Mouse (Mus musculus) lung, adult 2 months (tissue): ENCODE measurements around the gene Dtx1. TPM values are rescaled to one million over a fixed set of nuclear protein-coding genes. Genes with fewer than 3 reads are reported as not detected.

Experiments used
- DNase-seq: peaks from one replicate; pipeline ENCODE4 v3.0.0; 2022
- H3K4me1 ChIP-seq: fragments of 200-500 bp; 2 replicates; pipeline ENCODE4 v1.6.1; 2011; ENCODE audit warnings: low read length; ENCODE audit not compliant: control insufficient read depth, insufficient read depth
- H3K4me3 ChIP-seq: fragments of 200-500 bp; replicated peaks from 2 replicates; pipeline ENCODE3; 2011; ENCODE audit warnings: low read depth, mild to moderate bottlenecking, control low read depth, low read length; ENCODE audit errors: extremely low read depth
- CTCF ChIP-seq: fragments of 200-500 bp; IDR thresholded peaks from 2 replicates; pipeline ENCODE4 v1.5.1; 2011; ENCODE audit warnings: mild to moderate bottlenecking, low read length, control low read depth; ENCODE audit not compliant: insufficient read depth
- POLR2A ChIP-seq: fragments of 200-500 bp; IDR thresholded peaks from 2 replicates; pipeline ENCODE4 v1.6.1; 2011; ENCODE audit warnings: low read depth, mild to moderate bottlenecking, control low read depth, low read length, borderline replicate concordance; ENCODE audit errors: extremely low read depth
- WGBS: fragments of 180-500 bp; shearing (Covaris S2); methylation state at CpG from one replicate; pipeline ENCODE4 v1.1.7; 2018; 5-methylcytosine and 5-hydroxymethylcytosine counted together
- polyA plus RNA-seq: library from polyadenylated mRNA; depleted of rRNA; stranded (reverse); fragments of >200 nt; gene quantifications from 2 replicates; pipeline ENCODE4 v1.2.3, GENCODE M21; 2012; rRNA removed

The Dtx1 gene
- polyA plus RNA-seq, 1 experiment: 6.1 TPM

GRCm38 (mm10) chr5:120634860-120635259 lies 76.9 kb downstream of the Dtx1 start:
- no peaks in the 10 kb centered on the region for H3K4me1 ChIP-seq

GRCm38 (mm10) chr5:120634131-120634530 lies 77.6 kb downstream of the Dtx1 start, which contains the start of gene Cfap73:
Gene Cfap73, minus strand, starts transcription at chr5:120634235.
- TF ChIP-seq CTCF: no peak
- no peak for TF ChIP-seq POLR2A
- WGBS: 42% methylated on average over 9 of the region's 9 CpGs
- Histone ChIP-seq H3K4me3 (no peak within 1 kb of the TSS), H3K4me1 (no peaks in the 10 kb centered on the region)
- no peak for DNase-seq

More at GRCm38 (mm10) chr5:120634860-120635259, 76.9 kb downstream of the Dtx1 start:
- DNase-seq: no peak
- H3K4me3 ChIP-seq: no peak overlapping the region
- WGBS: 39% methylated on average over 5 of the region's 5 CpGs
- TF ChIP-seq CTCF (no peak), POLR2A (no peak)

- no peak for DNase-seq
- no peaks in the 10 kb centered on the region for H3K4me1 ChIP-seq
- TF ChIP-seq POLR2A (no peak), CTCF (0 out of 2 replicates have a peak, but pooled peaks have one; percentile 4)
- no peak overlapping the region for H3K4me3 ChIP-seq
- WGBS: 84% methylated on average over 5 of the region's 5 CpGs
Measured at GRCm38 (mm10) chr5:120631892-120632291, 79.8 kb downstream of the Dtx1 start.

DNA sequence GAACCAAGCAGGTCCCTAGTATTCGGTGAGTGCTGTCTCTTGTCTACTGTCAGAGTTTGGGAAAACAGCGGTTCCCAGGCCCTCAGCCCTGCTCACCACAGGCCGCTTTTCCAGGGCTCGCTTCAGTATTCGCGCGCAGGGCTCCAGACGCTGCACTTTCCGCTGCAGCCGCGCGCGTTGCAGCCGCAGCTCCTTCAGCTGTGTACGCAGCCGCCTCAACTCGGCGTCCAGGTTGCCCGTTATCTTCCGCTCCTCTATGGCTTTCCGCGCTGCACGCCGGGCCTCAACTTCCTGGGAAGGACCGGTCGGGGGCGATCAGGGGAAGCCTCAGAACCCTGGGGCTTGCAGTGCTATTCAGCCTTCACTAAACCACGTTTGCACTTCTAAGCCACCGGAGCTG lies 80.6 kb downstream of the Dtx1 start:
- no peak for DNase-seq
- Histone ChIP-seq H3K4me3 (no peak overlapping the region), H3K4me1 (no peaks in the 10 kb centered on the region)
- TF ChIP-seq POLR2A (no peak), CTCF (no peak)
- 8% methylated on average over 29 of the region's 29 CpGs for WGBS

Other genes with a start within 250 kb of the Dtx1 start
- gene Sdsl, start 239.1 kb downstream of the Dtx1 start, polyA plus RNA-seq: 2.1 and 2.3 TPM in 2 replicates
- gene Sds, start 235.4 kb downstream of the Dtx1 start, polyA plus RNA-seq: 0.65 and 0.70 TPM in 2 replicates
- gene Plbd2, start 208.3 kb downstream of the Dtx1 start, polyA plus RNA-seq: 40.0 and 42.7 TPM in 2 replicates
- 37.0 and 40.0 TPM in 2 replicates for gene Slc8b1, start 200.8 kb downstream of the Dtx1 start, polyA plus RNA-seq
- gene Tpcn1, start 123.3 kb downstream of the Dtx1 start, polyA plus RNA-seq: 75.8 and 89.2 TPM in 2 replicates
- 2.0 and 2.4 TPM in 2 replicates for gene Iqcd, start 122.9 kb downstream of the Dtx1 start, polyA plus RNA-seq
- 15.7 and 15.8 TPM in 2 replicates for gene Rita1, start 99.3 kb downstream of the Dtx1 start, polyA plus RNA-seq
- gene Ddx54, start 99.2 kb downstream of the Dtx1 start, polyA plus RNA-seq: 37.2 and 39.2 TPM in 2 replicates
- 1.6 TPM in 2 replicates for gene Cfap73, start 77.7 kb downstream of the Dtx1 start, polyA plus RNA-seq
- 0.80 and 1.6 TPM in 2 replicates for gene Rasal1, start 63.1 kb downstream of the Dtx1 start, polyA plus RNA-seq
- gene Oas2, start 37.9 kb upstream of the Dtx1 start, polyA plus RNA-seq: 4.5 and 5.0 TPM in 2 replicates
- gene Oas3, start 65.7 kb upstream of the Dtx1 start, polyA plus RNA-seq: 1.6 and 1.7 TPM in 2 replicates
- 0.06 TPM in 1 of 2 replicates, not detected in the other for gene Oas1e, start 83.6 kb upstream of the Dtx1 start, polyA plus RNA-seq
- 2.7 and 4.6 TPM in 2 replicates for gene Oas1c, start 100.6 kb upstream of the Dtx1 start, polyA plus RNA-seq
- not detected in 2 replicates for gene Oas1f, start 135.4 kb upstream of the Dtx1 start, polyA plus RNA-seq
- gene Oas1h, start 149.5 kb upstream of the Dtx1 start, polyA plus RNA-seq: not detected in 2 replicates
- 1.4 and 1.6 TPM in 2 replicates for gene Oas1g, start 175.7 kb upstream of the Dtx1 start, polyA plus RNA-seq
- 6.0 and 7.2 TPM in 2 replicates for gene Oas1a, start 195.6 kb upstream of the Dtx1 start, polyA plus RNA-seq
- 0.05 TPM in 1 of 2 replicates, not detected in the other for gene Oas1d, start 202.6 kb upstream of the Dtx1 start, polyA plus RNA-seq